Mouse (Mus musculus): ENCODE measurements at regions not wholly inside any gene's neighbourhood (a gene's known extent, or its start where the extent isn't known, plus 50 kb on each side); places are given as distances from the start of the nearest gene placed in this dataset.

GRCm38 (mm10) chr2:79518046-79518750 is 61.6 kb upstream of the Cerkl start:
- Histone ChIP-seq H3K9me3 (replicated peaks; ENCODE audit: control insufficient read depth, low read length) (no peaks in the 10 kb centered on the region), H3K27me3 (ENCODE audit: control insufficient read depth, insufficient read depth, low read length) (no peaks in the 10 kb centered on the region), H3K4me1 (ENCODE audit: control insufficient read depth, insufficient read depth) (0 out of 2 replicates have a peak, but pooled peaks cover 5% of the 10 kb centered on the region), H3K36me3 (replicated peaks; ENCODE audit: control insufficient read depth, insufficient read depth, low read length) (no peaks in the 10 kb centered on the region), H3K27ac (ENCODE audit: low read depth) (no peak overlapping the region), H3K4me3 (ENCODE audit: low read depth, low read length) (no peak overlapping the region), H3K9ac (replicated peaks; ENCODE audit: low read depth, low read length) (no peak overlapping the region), H3K4me2 (ENCODE audit: low read depth, low read length) (no peak overlapping the region)
- no peak for DNase-seq (ENCODE audit: low spot score)
- TF ChIP-seq CTCF (IDR thresholded peaks at IDR 0.05; ENCODE audit: low read depth): no peak
- no peak for TF ChIP-seq EP300 (IDR thresholded peaks at IDR 0.05; ENCODE audit: low read depth)
- WGBS: 80% methylated on average over 8 of the region's 8 CpGs
- ATAC-seq (ENCODE audit: insufficient read depth, low read depth): no peak

DNA sequence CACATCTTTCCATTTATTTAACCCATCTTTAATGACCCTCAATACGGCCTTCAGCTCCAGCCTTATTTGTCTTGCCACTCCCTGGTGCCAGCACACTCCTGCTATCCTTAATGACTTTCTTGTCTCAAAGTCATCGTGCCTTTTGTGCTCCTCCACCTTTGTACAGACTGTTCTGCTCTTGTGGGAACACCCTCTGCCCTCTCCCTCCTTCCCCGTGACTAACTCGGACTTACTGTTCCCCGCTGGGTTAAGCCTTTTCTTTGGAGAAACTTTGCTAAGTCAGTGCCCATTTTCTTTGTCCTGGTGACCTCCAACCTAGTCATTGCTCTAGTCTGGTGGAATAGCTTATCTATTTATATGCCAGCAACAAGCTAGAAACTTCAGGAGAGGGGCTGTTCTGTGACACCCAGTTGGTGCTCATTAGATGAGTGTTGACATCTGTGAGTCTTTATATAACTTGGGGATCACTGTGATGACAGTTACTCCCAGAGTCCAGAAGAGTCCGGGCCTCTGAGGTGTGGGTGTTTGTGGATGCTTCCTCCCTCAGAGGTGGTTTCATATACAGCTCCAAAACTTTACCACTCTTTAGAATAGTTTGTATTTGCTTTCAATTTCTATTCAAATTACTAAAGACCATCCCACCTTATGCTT is 63.3 kb upstream of the Cerkl start:
- no peak overlapping the region for H3K27ac ChIP-seq (ENCODE audit: low read depth)
- no peak overlapping the region for H3K9ac ChIP-seq (replicated peaks; ENCODE audit: low read depth, low read length)
- H3K27me3 ChIP-seq (ENCODE audit: control insufficient read depth, insufficient read depth, low read length): no peaks in the 10 kb centered on the region
- peak; percentile 39; the same call in 1 of the 2 replicates for ATAC-seq (ENCODE audit: insufficient read depth, low read depth)
- H3K4me1 ChIP-seq (ENCODE audit: control insufficient read depth, insufficient read depth): 0 out of 2 replicates have a peak, but pooled peaks cover 5% of the 10 kb centered on the region
- 50% methylated on average over 6 of the region's 6 CpGs for WGBS
- no peak overlapping the region for H3K4me3 ChIP-seq (ENCODE audit: low read depth, low read length)
- no peak overlapping the region for H3K4me2 ChIP-seq (ENCODE audit: low read depth, low read length)
- DNase-seq (ENCODE audit: low spot score): no peak
- H3K9me3 ChIP-seq (replicated peaks; ENCODE audit: control insufficient read depth, low read length): no peaks in the 10 kb centered on the region
- no peaks in the 10 kb centered on the region for H3K36me3 ChIP-seq (replicated peaks; ENCODE audit: control insufficient read depth, insufficient read depth, low read length)
- no peak for TF ChIP-seq CTCF (IDR thresholded peaks at IDR 0.05; ENCODE audit: low read depth)
- TF ChIP-seq EP300 (IDR thresholded peaks at IDR 0.05; ENCODE audit: low read depth): no peak

- H3K9me3 ChIP-seq (replicated peaks; ENCODE audit: control insufficient read depth, low read length): no peaks in the 10 kb centered on the region
- H3K27ac ChIP-seq (ENCODE audit: low read depth): no peak overlapping the region
- TF ChIP-seq EP300 (IDR thresholded peaks at IDR 0.05; ENCODE audit: low read depth) (no peak), CTCF (IDR thresholded peaks at IDR 0.05; ENCODE audit: low read depth) (no peak)
- no peaks in the 10 kb centered on the region for H3K27me3 ChIP-seq (ENCODE audit: control insufficient read depth, insufficient read depth, low read length)
- no peaks in the 10 kb centered on the region for H3K36me3 ChIP-seq (replicated peaks; ENCODE audit: control insufficient read depth, insufficient read depth, low read length)
- H3K9ac ChIP-seq (replicated peaks; ENCODE audit: low read depth, low read length): no peak overlapping the region
- ATAC-seq (ENCODE audit: insufficient read depth, low read depth) (no peak), DNase-seq (ENCODE audit: low spot score) (no peak)
- H3K4me2 ChIP-seq (ENCODE audit: low read depth, low read length): no peak overlapping the region
- H3K4me1 ChIP-seq (ENCODE audit: control insufficient read depth, insufficient read depth): 0 out of 2 replicates have a peak, but pooled peaks cover 5% of the 10 kb centered on the region
- WGBS: 80% methylated on average over 4 of the region's 4 CpGs
- no peak overlapping the region for H3K4me3 ChIP-seq (ENCODE audit: low read depth, low read length)
Measured at GRCm38 (mm10) chr2:79523441-79523840, 66.9 kb upstream of the Cerkl start.

DNA sequence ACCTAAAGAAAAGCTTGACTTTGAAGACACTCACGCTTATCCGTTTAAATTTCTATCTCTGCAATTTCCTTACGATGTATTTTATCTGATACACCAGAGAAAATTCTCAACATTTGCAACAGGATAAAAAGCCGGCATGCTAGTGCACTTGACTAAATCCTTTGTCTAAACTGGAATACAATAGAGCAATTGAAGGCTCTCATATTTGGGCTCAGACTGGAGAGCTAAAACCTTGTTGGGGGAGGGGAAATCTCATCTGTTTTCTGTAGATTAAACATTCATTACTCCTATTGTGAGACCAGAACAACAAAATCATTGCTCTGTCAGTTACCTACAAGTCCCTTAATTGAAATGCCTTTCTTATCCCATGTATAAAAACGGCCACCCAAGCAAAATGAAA is 70.9 kb upstream of the Cerkl start:
- ATAC-seq (ENCODE audit: insufficient read depth, low read depth): no peak

DNA sequence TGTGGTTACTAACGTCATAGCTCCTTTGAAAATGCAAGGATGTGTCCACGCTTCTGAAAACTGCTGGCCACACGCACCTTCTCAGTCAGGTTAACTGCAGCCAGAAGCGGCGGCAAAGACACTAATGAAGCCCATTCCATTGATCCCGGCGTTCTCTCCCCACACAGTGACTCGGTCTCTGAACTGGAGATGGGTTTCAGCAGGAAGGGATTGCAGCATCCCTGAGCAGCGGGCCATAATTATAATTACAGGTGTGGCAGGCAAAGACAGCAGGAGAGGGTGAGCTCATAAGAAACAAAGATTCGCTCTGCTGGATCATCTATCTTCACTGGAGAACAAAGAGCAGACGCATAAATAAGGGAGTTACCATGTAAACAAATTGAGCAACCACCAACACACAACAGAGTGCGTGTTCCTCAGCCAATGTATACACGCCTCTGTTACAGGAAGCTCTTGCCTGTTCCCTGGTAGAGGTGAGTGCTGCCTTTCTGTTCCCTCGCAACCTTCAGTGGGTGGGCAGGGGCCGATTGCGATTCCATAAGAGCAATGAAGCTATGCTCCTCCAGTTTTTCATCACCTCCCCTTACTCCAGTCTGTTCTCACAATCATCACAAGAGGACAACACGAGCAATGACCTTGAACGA is 71.9 kb upstream of the Cerkl start:
- no peaks in the 10 kb centered on the region for H3K27me3 ChIP-seq (ENCODE audit: control insufficient read depth, insufficient read depth, low read length)
- H3K9me3 ChIP-seq (replicated peaks; ENCODE audit: control insufficient read depth, low read length): no peaks in the 10 kb centered on the region
- H3K36me3 ChIP-seq (replicated peaks; ENCODE audit: control insufficient read depth, insufficient read depth, low read length): no peaks in the 10 kb centered on the region
- no peak overlapping the region for H3K9ac ChIP-seq (replicated peaks; ENCODE audit: low read depth, low read length)
- H3K4me3 ChIP-seq (ENCODE audit: low read depth, low read length): no peak overlapping the region
- H3K27ac ChIP-seq (ENCODE audit: low read depth): no peak overlapping the region
- 66% methylated on average over 18 of the region's 18 CpGs for WGBS
- ATAC-seq (ENCODE audit: insufficient read depth, low read depth) (no peak), DNase-seq (ENCODE audit: low spot score) (no peak)
- H3K4me1 ChIP-seq (ENCODE audit: control insufficient read depth, insufficient read depth): no peaks in the 10 kb centered on the region
- no peak for TF ChIP-seq EP300 (IDR thresholded peaks at IDR 0.05; ENCODE audit: low read depth)
- no peak for TF ChIP-seq CTCF (IDR thresholded peaks at IDR 0.05; ENCODE audit: low read depth)
- H3K4me2 ChIP-seq (ENCODE audit: low read depth, low read length): no peak overlapping the region

More for the DNA sequence above, 70.9 kb upstream of the Cerkl start:
- H3K4me2 ChIP-seq (ENCODE audit: low read depth, low read length): no peak overlapping the region
- no peak for TF ChIP-seq EP300 (IDR thresholded peaks at IDR 0.05; ENCODE audit: low read depth)
- no peak for TF ChIP-seq CTCF (IDR thresholded peaks at IDR 0.05; ENCODE audit: low read depth)
- 76% methylated on average over 5 of the region's 5 CpGs for WGBS
- H3K4me3 ChIP-seq (ENCODE audit: low read depth, low read length): no peak overlapping the region
- no peaks in the 10 kb centered on the region for H3K9me3 ChIP-seq (replicated peaks; ENCODE audit: control insufficient read depth, low read length)
- H3K36me3 ChIP-seq (replicated peaks; ENCODE audit: control insufficient read depth, insufficient read depth, low read length): no peaks in the 10 kb centered on the region
- H3K27me3 ChIP-seq (ENCODE audit: control insufficient read depth, insufficient read depth, low read length): no peaks in the 10 kb centered on the region
- H3K4me1 ChIP-seq (ENCODE audit: control insufficient read depth, insufficient read depth): no peaks in the 10 kb centered on the region
- DNase-seq (ENCODE audit: low spot score): no peak
- no peak overlapping the region for H3K27ac ChIP-seq (ENCODE audit: low read depth)
- H3K9ac ChIP-seq (replicated peaks; ENCODE audit: low read depth, low read length): no peak overlapping the region

All from heart, postnatal 0 days (tissue).